Mouse (Mus musculus) intestine, embryonic 16.5 days (tissue): ENCODE measurements around the gene Lef1. TPM values are rescaled to one million over a fixed set of nuclear protein-coding genes. Genes with fewer than 3 reads are reported as not detected.
A peak's percentile ranks its signal among the peaks of the same experiment; 100 is the strongest.

Experiments
- ATAC-seq: fragments of 200-750 bp; cut with Nextera tagmentation; 2 replicates; pipeline ENCODE4 v1.8.0; 2017; ENCODE audit warnings: moderate TSS enrichment, moderate library complexity
- H3K27ac ChIP-seq: fragments of 300-500 bp; sonication (generic); 2 replicates; pipeline ENCODE4 v1.5.1; 2014; ENCODE audit warnings: mild to moderate bottlenecking, low read length
- H3K27me3 ChIP-seq: fragments of 300-500 bp; sonication (generic); replicated peaks from 2 replicates; pipeline ENCODE4 v1.6.1; 2014; ENCODE audit warnings: low read length, control low read depth, mixed read lengths; ENCODE audit not compliant: control insufficient read depth, insufficient read depth
- H3K36me3 ChIP-seq: fragments of 300-500 bp; sonication (generic); 2 replicates; pipeline ENCODE4 v1.6.1; 2014; ENCODE audit warnings: low read length, control low read depth; ENCODE audit not compliant: control insufficient read depth, insufficient read depth
- H3K4me1 ChIP-seq: fragments of 300-500 bp; sonication (generic); 2 replicates; pipeline ENCODE4 v1.6.1; 2014; ENCODE audit warnings: low read length, control low read depth, mixed read lengths; ENCODE audit not compliant: control insufficient read depth, insufficient read depth
- H3K4me2 ChIP-seq: fragments of 300-500 bp; sonication (generic); 2 replicates; pipeline ENCODE4 v1.6.1; 2014; ENCODE audit warnings: low read depth, low read length, control low read depth
- H3K4me3 ChIP-seq: fragments of 300-500 bp; sonication (generic); 2 replicates; pipeline ENCODE4 v1.5.1; 2014; ENCODE audit warnings: mild to moderate bottlenecking, low read length
- H3K9ac ChIP-seq: fragments of 300-500 bp; sonication (generic); 2 replicates; pipeline ENCODE4 v1.6.1; 2014; ENCODE audit warnings: low read depth, low read length
- H3K9me3 ChIP-seq: fragments of 300-500 bp; sonication (generic); 2 replicates; pipeline ENCODE4 v1.6.1; 2016; ENCODE audit warnings: low read length, control low read depth; ENCODE audit not compliant: control insufficient read depth
- WGBS: fragments of 180-500 bp; shearing (Covaris S2); extraction: QIAGEN DNeasy Blood & Tissue Kit; methylation state at CpG from one replicate; pipeline ENCODE4 v1.1.7; 2014; 5-methylcytosine and 5-hydroxymethylcytosine counted together
- polyA plus RNA-seq: library from polyadenylated mRNA; unstranded; fragments of >200 nt; fragmentation: Nextera tagmentation; extraction: Ambion mirVana; gene quantifications from 2 replicates; pipeline ENCODE4 v1.2.1, GENCODE M21; 2015

The Lef1 gene
- polyA plus RNA-seq, 1 experiment from 2014 or later: 0.31 TPM

GRCm38 (mm10) chr3:131112573-131112955, 2.3 kb downstream of the Lef1 start:
- H3K27ac ChIP-seq: no peak overlapping the region
- no peak for ATAC-seq
- peak overlapping the region; percentile 50 for H3K4me3 ChIP-seq
- H3K4me1 ChIP-seq: peaks cover 26% of the 10 kb centered on the region
- H3K9ac ChIP-seq: 0 out of 2 replicates have a peak overlapping the region, but pooled peaks have one; percentile 48
- peaks cover 68% of the 10 kb centered on the region for H3K27me3 ChIP-seq
- no peaks in the 10 kb centered on the region for H3K9me3 ChIP-seq
- WGBS: 1% methylated on average over 7 of the region's 7 CpGs
- no peaks in the 10 kb centered on the region for H3K36me3 ChIP-seq
- H3K4me2 ChIP-seq: peak overlapping the region; percentile 86

DNA sequence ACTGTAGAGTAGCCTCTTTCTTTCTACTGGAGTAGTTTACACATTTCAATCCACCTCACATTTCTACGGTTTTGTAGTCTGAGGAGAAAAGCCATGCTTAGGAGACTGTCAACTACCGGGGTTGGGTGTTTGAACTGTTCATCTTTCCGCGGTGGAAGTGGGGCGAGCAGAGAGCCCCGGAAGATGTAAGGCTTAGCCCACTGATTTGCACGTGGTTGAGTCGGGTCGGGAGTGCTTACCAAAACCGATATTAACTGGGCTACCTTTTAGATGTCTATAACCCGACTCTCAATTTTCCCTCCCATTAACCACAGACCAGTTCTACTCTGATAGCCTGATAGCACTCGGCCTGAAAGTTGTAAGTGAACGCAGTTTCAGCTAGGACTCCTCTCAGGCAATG, 2.8 kb downstream of the Lef1 start:
- peaks cover 64% of the 10 kb centered on the region for H3K27me3 ChIP-seq
- ATAC-seq: no peak
- H3K27ac ChIP-seq: no peak overlapping the region
- no peak overlapping the region for H3K4me3 ChIP-seq
- H3K9me3 ChIP-seq: no peaks in the 10 kb centered on the region
- WGBS: 12% methylated on average over 13 of the region's 13 CpGs
- H3K4me1 ChIP-seq: peaks cover 26% of the 10 kb centered on the region
- no peaks in the 10 kb centered on the region for H3K36me3 ChIP-seq
- no peak overlapping the region for H3K9ac ChIP-seq
- H3K4me2 ChIP-seq: no peak overlapping the region

DNA sequence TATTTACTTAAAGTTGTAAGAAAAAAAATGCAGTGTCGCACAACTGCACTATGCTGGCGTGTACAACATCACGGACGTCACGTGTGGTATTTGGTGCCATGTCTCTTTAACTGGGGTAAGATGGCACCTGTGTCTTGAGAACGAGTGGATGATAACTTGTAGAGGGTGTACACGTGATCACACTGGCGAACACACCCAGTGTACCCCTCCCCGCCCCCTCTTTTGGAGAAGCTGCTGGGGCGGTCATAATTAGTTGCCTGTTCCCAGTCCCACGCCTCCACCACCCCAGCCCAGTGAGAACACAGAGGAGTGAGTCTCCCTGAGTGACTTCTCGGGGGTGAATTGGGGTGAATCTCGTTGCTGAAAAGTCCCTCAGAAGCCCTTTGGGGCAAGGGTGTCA, 5.8 kb downstream of the Lef1 start:
- 86% methylated on average over 13 of the region's 13 CpGs for WGBS
- H3K27me3 ChIP-seq: peaks cover 40% of the 10 kb centered on the region

GRCm38 (mm10) chr3:131117352-131117751, 7.1 kb downstream of the Lef1 start:
- Histone ChIP-seq H3K4me2 (no peak overlapping the region), H3K36me3 (no peaks in the 10 kb centered on the region), H3K4me3 (no peak overlapping the region), H3K9me3 (no peaks in the 10 kb centered on the region), H3K9ac (no peak overlapping the region), H3K27ac (no peak overlapping the region), H3K27me3 (peaks cover 28% of the 10 kb centered on the region), H3K4me1 (peaks cover 2% of the 10 kb centered on the region; the same call in 1 of the 2 replicates)
- WGBS: 93% methylated on average over 15 of the region's 15 CpGs
- ATAC-seq: no peak

More for the DNA sequence above, 5.8 kb downstream of the Lef1 start:
- H3K36me3 ChIP-seq: no peaks in the 10 kb centered on the region
- H3K9ac ChIP-seq: no peak overlapping the region
- ATAC-seq: no peak
- peaks cover 14% of the 10 kb centered on the region for H3K4me1 ChIP-seq
- H3K4me3 ChIP-seq: no peak overlapping the region
- H3K27ac ChIP-seq: no peak overlapping the region
- H3K4me2 ChIP-seq: no peak overlapping the region
- H3K9me3 ChIP-seq: no peaks in the 10 kb centered on the region

- H3K4me2 ChIP-seq: no peak overlapping the region
- H3K4me3 ChIP-seq: no peak overlapping the region
- no peak overlapping the region for H3K9ac ChIP-seq
- H3K27me3 ChIP-seq: peaks cover 24% of the 10 kb centered on the region
- 57% methylated on average over 3 of the region's 3 CpGs for WGBS
- H3K36me3 ChIP-seq: no peaks in the 10 kb centered on the region
- no peaks in the 10 kb centered on the region for H3K4me1 ChIP-seq
- no peak overlapping the region for H3K27ac ChIP-seq
- H3K9me3 ChIP-seq: no peaks in the 10 kb centered on the region
- no peak for ATAC-seq
These were observed 7.6 kb downstream of the Lef1 start for GRCm38 (mm10) chr3:131117883-131118282.

GRCm38 (mm10) chr3:131119435-131119834, 9.2 kb downstream of the Lef1 start:
- Histone ChIP-seq H3K36me3 (no peaks in the 10 kb centered on the region), H3K4me1 (no peaks in the 10 kb centered on the region), H3K27me3 (peaks cover 12% of the 10 kb centered on the region), H3K9ac (no peak overlapping the region), H3K4me2 (no peak overlapping the region), H3K9me3 (no peaks in the 10 kb centered on the region), H3K27ac (no peak overlapping the region), H3K4me3 (no peak overlapping the region)
- 81% methylated on average over 10 of the region's 10 CpGs for WGBS
- no peak for ATAC-seq

DNA sequence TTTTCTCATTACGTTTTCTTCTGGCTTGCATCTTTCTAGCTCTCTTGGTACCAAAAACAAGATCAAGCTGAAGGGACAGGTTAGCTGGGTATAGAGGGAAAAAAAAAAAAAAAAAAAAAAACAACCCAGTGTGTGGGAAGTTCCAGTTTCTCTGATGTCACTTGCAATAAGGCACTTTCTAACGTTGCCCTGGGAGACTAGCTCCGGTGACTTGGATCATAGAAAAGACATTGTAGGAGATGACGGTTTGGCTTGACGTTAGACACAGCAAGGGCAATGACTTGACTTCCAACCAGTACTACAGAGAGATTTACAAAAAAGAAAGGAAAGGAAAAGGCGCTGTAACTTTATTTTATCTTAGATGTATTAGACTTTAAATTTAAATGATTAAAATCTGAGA, 13.2 kb downstream of the Lef1 start:
- ATAC-seq: no peak
- WGBS: 89% methylated on average over 6 of the region's 6 CpGs

GRCm38 (mm10) chr3:131125873-131126272, 15.6 kb downstream of the Lef1 start:
- Histone ChIP-seq H3K4me1 (no peaks in the 10 kb centered on the region), H3K4me3 (no peak overlapping the region), H3K4me2 (no peak overlapping the region), H3K36me3 (no peaks in the 10 kb centered on the region), H3K9me3 (no peaks in the 10 kb centered on the region), H3K9ac (no peak overlapping the region), H3K27me3 (no peaks in the 10 kb centered on the region), H3K27ac (no peak overlapping the region)
- WGBS: 91% methylated on average over 13 of the region's 13 CpGs
- no peak for ATAC-seq

More for the DNA sequence above, 13.2 kb downstream of the Lef1 start:
- no peak overlapping the region for H3K4me3 ChIP-seq
- H3K4me1 ChIP-seq: no peaks in the 10 kb centered on the region
- H3K9me3 ChIP-seq: no peaks in the 10 kb centered on the region
- H3K4me2 ChIP-seq: no peak overlapping the region
- H3K27ac ChIP-seq: no peak overlapping the region
- H3K36me3 ChIP-seq: no peaks in the 10 kb centered on the region
- no peaks in the 10 kb centered on the region for H3K27me3 ChIP-seq
- H3K9ac ChIP-seq: no peak overlapping the region

DNA sequence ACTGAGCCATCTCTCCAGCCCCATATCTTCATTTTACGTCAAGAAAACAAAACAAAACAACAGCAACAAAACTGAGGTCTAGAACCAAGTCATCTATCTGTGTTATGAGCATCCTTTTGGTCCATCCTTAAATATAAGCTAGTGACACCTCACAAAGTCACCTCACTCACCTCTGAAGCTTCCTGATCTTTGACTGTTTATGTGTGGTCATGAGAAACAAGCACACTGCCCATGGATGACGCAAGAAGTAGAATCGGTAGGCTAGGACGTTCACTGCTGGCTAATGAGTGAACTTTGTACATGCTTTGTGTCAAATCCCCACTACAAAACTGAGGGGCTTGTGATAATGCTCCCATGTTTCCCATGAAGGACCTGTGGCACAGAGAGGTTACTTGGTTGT, 16.2 kb downstream of the Lef1 start:
- H3K9me3 ChIP-seq: no peaks in the 10 kb centered on the region
- WGBS: 90% methylated on average over 4 of the region's 4 CpGs

GRCm38 (mm10) chr3:131134003-131134402, 23.7 kb downstream of the Lef1 start:
- Histone ChIP-seq H3K4me2 (no peak overlapping the region), H3K27me3 (no peaks in the 10 kb centered on the region), H3K4me3 (no peak overlapping the region), H3K4me1 (no peaks in the 10 kb centered on the region), H3K9me3 (no peaks in the 10 kb centered on the region), H3K27ac (no peak overlapping the region), H3K36me3 (no peaks in the 10 kb centered on the region), H3K9ac (no peak overlapping the region)
- no peak for ATAC-seq
- WGBS: 65% methylated on average over 9 of the region's 9 CpGs

More for the DNA sequence above, 16.2 kb downstream of the Lef1 start:
- no peaks in the 10 kb centered on the region for H3K27me3 ChIP-seq
- H3K4me3 ChIP-seq: no peak overlapping the region
- H3K36me3 ChIP-seq: no peaks in the 10 kb centered on the region
- no peaks in the 10 kb centered on the region for H3K4me1 ChIP-seq
- no peak overlapping the region for H3K4me2 ChIP-seq
- no peak for ATAC-seq
- no peak overlapping the region for H3K9ac ChIP-seq
- H3K27ac ChIP-seq: no peak overlapping the region
